Comparison of ENCODE assay signal across 1 mouse cellular context in genomic region chr17:33684671-33685231, GRCm38 (mm10).
TF ChIP-seq lines count a peak whose summit lies in the region.

No protein-coding gene starts in this region.

TF ChIP-seq in CH12.LX, 34 proteins besides CTCF, POLR2A, EP300 and RAD21 (continued from another document):
- TF ChIP-seq JUN (IDR thresholded peaks at IDR 0.05; ENCODE audit: insufficient read depth, low read depth, low read length) (no peak), TCF12 (IDR thresholded peaks at IDR 0.05; ENCODE audit: low read depth, low read length) (no peak), KAT2A (IDR thresholded peaks at IDR 0.05; ENCODE audit: insufficient replicate concordance, low read length) (0 out of 2 replicates have a peak, but pooled peaks have one; percentile 22), MAX (IDR thresholded peaks at IDR 0.05; ENCODE audit: low read length) (peak; percentile 95), ETS1 (conservative IDR thresholded peaks at IDR 0.05; ENCODE audit: low read depth, low read length) (no peak), USF2 (conservative IDR thresholded peaks at IDR 0.05; ENCODE audit: low read depth, low read length) (peak; percentile 72), ZC3H11A (IDR thresholded peaks at IDR 0.05; ENCODE audit: low read depth, low read length) (no peak), RCOR1 (conservative IDR thresholded peaks at IDR 0.05; ENCODE audit: low read depth, low read length) (no peak), JUND (conservative IDR thresholded peaks at IDR 0.05; ENCODE audit: low read depth, low read length) (no peak), TBP (conservative IDR thresholded peaks at IDR 0.05; ENCODE audit: low read depth, low read length) (no peak), GABPA (IDR thresholded peaks at IDR 0.05; ENCODE audit: insufficient replicate concordance, low read depth, low read length) (no peak), ZMIZ1 (IDR thresholded peaks at IDR 0.05; ENCODE audit: low read depth, low read length) (no peak), CHD1 (IDR thresholded peaks at IDR 0.05; ENCODE audit: low read depth, low read length) (0 out of 2 replicates have a peak, but pooled peaks have one; percentile 17), SMC3 (IDR thresholded peaks at IDR 0.05; ENCODE audit: low read depth, low read length) (0 out of 2 replicates have a peak, but pooled peaks have one; percentile 8), SIN3A (IDR thresholded peaks at IDR 0.05; ENCODE audit: low read length) (peak; percentile 82), PAX5 (IDR thresholded peaks at IDR 0.05; ENCODE audit: low read length) (no peak), MXI1 (IDR thresholded peaks at IDR 0.05; ENCODE audit: low read depth, low read length) (peak; percentile 94), MAZ (IDR thresholded peaks at IDR 0.05; ENCODE audit: low read depth, low read length) (no peak), NELFE (IDR thresholded peaks at IDR 0.05; ENCODE audit: low read depth, low read length) (no peak), IRF4 (IDR thresholded peaks at IDR 0.05; ENCODE audit: low read depth, low read length) (no peak), USF1 (IDR thresholded peaks at IDR 0.05; ENCODE audit: low read depth, low read length) (peak; percentile 82), BHLHE40 (IDR thresholded peaks at IDR 0.05; ENCODE audit: low read depth, low read length) (peak; percentile 97), ZNF384 (IDR thresholded peaks at IDR 0.05; ENCODE audit: low read depth, low read length) (no peak), E2F4 (IDR thresholded peaks at IDR 0.05; ENCODE audit: insufficient replicate concordance, low read depth, low read length) (0 out of 2 replicates have a peak, but pooled peaks have one; percentile 28)
